Mouse (Mus musculus) kidney, embryonic 14.5 days (tissue): Measurements from ENCODE around the gene Filip1. TPM values are rescaled to one million over a fixed set of nuclear protein-coding genes. Genes with fewer than 3 reads are reported as not detected.
A peak's percentile ranks its signal among the peaks of the same experiment; 100 is the strongest.

Experiments
- ATAC-seq: fragments of 200-750 bp; cut with Nextera tagmentation; 2 replicates; pipeline ENCODE4 v1.8.0; 2017; ENCODE audit warnings: moderate number of reproducible peaks, mild to moderate bottlenecking, moderate TSS enrichment, moderate library complexity; ENCODE audit not compliant: low FRiP score, low TSS enrichment
- H3K27ac ChIP-seq: fragments of 300-500 bp; sonication (generic); 2 replicates; pipeline ENCODE4 v1.5.1; 2014; ENCODE audit warnings: low read depth, mild to moderate bottlenecking, low read length, moderate library complexity, mixed read lengths
- H3K27me3 ChIP-seq: fragments of 300-500 bp; sonication (generic); 2 replicates; pipeline ENCODE4 v1.6.1; 2014; ENCODE audit warnings: mild to moderate bottlenecking, low read length; ENCODE audit not compliant: control insufficient read depth, insufficient read depth
- H3K36me3 ChIP-seq: fragments of 300-500 bp; sonication (generic); 2 replicates; pipeline ENCODE4 v1.6.1; 2014; ENCODE audit warnings: low read length, mixed read lengths; ENCODE audit not compliant: control insufficient read depth, insufficient read depth
- H3K4me1 ChIP-seq: fragments of 300-500 bp; sonication (generic); 2 replicates; pipeline ENCODE4 v1.6.1; 2014; ENCODE audit warnings: low read length, mixed read lengths; ENCODE audit not compliant: control insufficient read depth, insufficient read depth
- H3K4me2 ChIP-seq: fragments of 300-500 bp; sonication (generic); replicated peaks from 2 replicates; pipeline ENCODE4 v1.6.1; 2014; ENCODE audit warnings: low read depth, mild to moderate bottlenecking, low read length
- H3K4me3 ChIP-seq: fragments of 300-500 bp; sonication (generic); 2 replicates; pipeline ENCODE4 v1.5.1; 2014; ENCODE audit warnings: mild to moderate bottlenecking, low read length
- H3K9ac ChIP-seq: fragments of 300-500 bp; sonication (generic); 2 replicates; pipeline ENCODE4 v1.6.1; 2014; ENCODE audit warnings: low read depth, mild to moderate bottlenecking, low read length, moderate library complexity
- H3K9me3 ChIP-seq: fragments of 300-500 bp; sonication (generic); 2 replicates; pipeline ENCODE4 v1.6.1; 2016; ENCODE audit warnings: low read length; ENCODE audit not compliant: control insufficient read depth
- WGBS: fragments of 180-500 bp; shearing (Covaris S2); extraction: QIAGEN DNeasy Blood & Tissue Kit; methylation state at CpG from one replicate; pipeline ENCODE4 v1.1.7; 2014; 5-methylcytosine and 5-hydroxymethylcytosine counted together
- polyA plus RNA-seq: library from polyadenylated mRNA; unstranded; fragments of >200 nt; fragmentation: Nextera tagmentation; extraction: Ambion mirVana; gene quantifications from 2 replicates; pipeline ENCODE4 v1.2.1, GENCODE M21; 2014

Filip1 gene
- polyA plus RNA-seq, 1 experiment from 2014 or later, result 4.5 TPM

- 76% methylated on average over 4 of the region's 4 CpGs for WGBS
- H3K27ac ChIP-seq, result no peak overlapping the region
- H3K4me1 ChIP-seq, result no peaks in the 10 kb centered on the region
- H3K9ac ChIP-seq, result no peak overlapping the region
- 0 out of 2 replicates have a peak, but pooled peaks cover 4% of the 10 kb centered on the region for H3K9me3 ChIP-seq
- no peak overlapping the region for H3K4me2 ChIP-seq
- H3K36me3 ChIP-seq, result no peaks in the 10 kb centered on the region
- ATAC-seq, result no peak
- H3K27me3 ChIP-seq, result no peaks in the 10 kb centered on the region
- H3K4me3 ChIP-seq, result no peak overlapping the region
Observed at GRCm38 (mm10) chr9:79823438-79823837, 189.2 kb downstream of the Filip1 start.

DNA sequence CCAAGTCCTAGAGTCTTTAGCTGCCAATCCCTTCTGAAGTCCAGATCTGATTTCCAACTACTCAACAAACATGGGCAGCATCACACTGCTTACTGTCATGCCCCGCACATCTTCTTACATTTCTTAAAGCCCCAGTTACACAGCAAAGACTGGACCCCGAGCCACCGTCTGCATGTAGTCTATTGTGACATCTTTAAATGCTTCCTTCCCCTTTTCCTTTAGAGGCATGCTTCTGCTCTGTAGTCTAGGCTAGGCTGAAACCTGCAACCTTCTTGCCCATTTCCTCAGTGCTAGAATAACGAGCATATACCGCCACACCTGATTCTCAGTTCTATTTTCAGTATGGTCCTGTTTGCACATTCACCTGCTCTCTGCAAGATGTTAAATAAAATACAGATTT lies 196.2 kb downstream of the Filip1 start:
- H3K9ac ChIP-seq, result no peak overlapping the region
- 88% methylated on average over 5 of the region's 5 CpGs for WGBS
- no peak overlapping the region for H3K4me2 ChIP-seq
- H3K27ac ChIP-seq, result no peak overlapping the region
- H3K4me1 ChIP-seq, result no peaks in the 10 kb centered on the region
- H3K9me3 ChIP-seq, result 0 out of 2 replicates have a peak, but pooled peaks cover 8% of the 10 kb centered on the region
- no peaks in the 10 kb centered on the region for H3K27me3 ChIP-seq
- no peaks in the 10 kb centered on the region for H3K36me3 ChIP-seq
- no peak for ATAC-seq
- no peak overlapping the region for H3K4me3 ChIP-seq

DNA sequence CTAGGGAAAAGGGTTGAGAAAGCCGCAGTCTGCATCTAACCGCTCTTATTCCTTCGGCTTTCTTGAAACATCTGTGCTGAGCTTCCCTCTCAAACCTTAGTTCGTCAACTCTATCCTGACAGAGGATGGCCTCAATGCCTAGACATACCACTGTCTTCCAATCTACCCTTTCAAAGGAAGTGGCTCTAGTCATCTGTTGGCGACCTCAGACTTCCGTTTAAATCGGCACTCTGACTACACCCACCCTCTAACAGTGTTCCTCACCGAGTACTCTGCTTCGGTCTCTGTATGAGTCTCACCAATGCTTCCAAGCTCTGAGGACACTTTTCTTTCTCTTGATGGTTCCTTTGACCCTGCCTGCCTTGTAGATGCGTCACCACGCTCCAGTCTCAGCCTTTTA lies 196.6 kb downstream of the Filip1 start:
- Histone ChIP-seq H3K27me3 (no peaks in the 10 kb centered on the region), H3K4me2 (no peak overlapping the region), H3K4me3 (no peak overlapping the region), H3K27ac (no peak overlapping the region), H3K9me3 (0 out of 2 replicates have a peak, but pooled peaks cover 8% of the 10 kb centered on the region), H3K9ac (no peak overlapping the region), H3K36me3 (no peaks in the 10 kb centered on the region), H3K4me1 (no peaks in the 10 kb centered on the region)
- 91% methylated on average over 11 of the region's 11 CpGs for WGBS
- ATAC-seq, result no peak

DNA sequence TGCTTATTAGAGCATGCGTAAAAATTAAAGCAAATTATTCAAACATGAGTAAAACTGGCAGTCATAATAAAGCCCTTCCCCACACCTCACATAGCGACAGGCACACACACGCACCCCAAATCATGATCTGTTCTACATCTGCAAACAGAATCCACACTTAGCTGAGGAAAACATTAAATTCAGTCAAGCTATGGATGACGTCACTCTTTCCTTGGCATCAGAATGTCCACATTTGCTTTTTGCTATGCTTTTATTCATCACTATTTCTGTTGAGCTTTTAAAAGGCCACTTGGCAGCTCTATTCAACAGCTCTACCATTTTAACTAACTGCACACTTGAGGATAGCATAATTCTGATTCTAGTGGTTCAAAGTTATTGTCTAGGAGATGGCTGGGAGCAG lies 198.1 kb downstream of the Filip1 start:
- no peaks in the 10 kb centered on the region for H3K4me1 ChIP-seq
- WGBS, result 92% methylated on average over 4 of the region's 4 CpGs
- H3K9me3 ChIP-seq, result 0 out of 2 replicates have a peak, but pooled peaks cover 8% of the 10 kb centered on the region
- H3K27ac ChIP-seq, result no peak overlapping the region
- H3K4me3 ChIP-seq, result no peak overlapping the region
- no peak overlapping the region for H3K9ac ChIP-seq
- H3K4me2 ChIP-seq, result no peak overlapping the region
- no peak for ATAC-seq
- no peaks in the 10 kb centered on the region for H3K36me3 ChIP-seq
- no peaks in the 10 kb centered on the region for H3K27me3 ChIP-seq

DNA sequence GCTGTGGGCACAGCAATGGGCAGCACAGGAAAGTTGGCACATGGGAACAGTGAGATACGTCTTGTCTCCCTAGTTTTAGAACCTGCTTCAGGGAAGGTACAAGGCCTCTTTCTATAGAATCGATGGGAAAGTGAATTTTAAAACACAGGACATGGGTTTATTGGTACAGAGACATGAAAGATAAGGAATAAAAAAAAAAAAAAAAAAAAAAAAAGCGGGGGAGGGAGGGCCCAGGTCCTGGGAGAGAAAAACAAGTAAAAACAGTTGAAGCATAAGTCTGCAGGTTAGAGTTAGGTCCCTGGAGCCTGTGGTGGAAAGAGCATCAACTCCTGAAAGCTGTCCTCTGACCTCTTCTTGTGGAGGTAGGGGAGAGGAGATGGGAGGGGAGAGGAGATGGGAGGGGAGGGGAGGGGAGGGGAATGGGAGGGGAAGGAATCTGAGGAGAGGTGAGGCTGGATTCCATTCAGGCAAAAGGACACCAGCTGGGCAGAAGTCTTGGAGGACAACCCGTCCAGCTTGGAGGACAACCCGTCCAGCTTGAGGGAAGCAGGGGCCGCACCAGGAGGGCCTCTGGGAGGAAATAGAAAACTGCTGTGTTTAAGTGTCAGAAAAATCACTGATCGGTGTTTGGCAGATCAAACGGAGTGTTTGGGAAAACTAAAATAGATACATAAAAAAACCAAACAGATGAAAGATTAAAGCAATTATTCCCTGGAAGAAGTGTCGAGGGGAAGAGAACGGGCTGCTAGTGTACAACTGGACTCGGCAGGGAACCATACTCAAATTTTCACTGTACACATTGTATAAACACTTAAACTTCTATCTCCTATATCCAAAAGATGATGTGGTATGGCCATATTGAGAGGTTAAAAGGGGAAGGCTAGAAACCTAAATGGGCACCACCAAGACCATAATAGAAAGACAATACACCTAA lies 201.4 kb downstream of the Filip1 start:
- no peak for ATAC-seq
- WGBS, result 86% methylated on average over 10 of the region's 11 CpGs
- Histone ChIP-seq H3K9ac (no peak overlapping the region), H3K36me3 (no peaks in the 10 kb centered on the region), H3K27ac (no peak overlapping the region), H3K9me3 (no peaks in the 10 kb centered on the region), H3K4me3 (no peak overlapping the region), H3K4me1 (no peaks in the 10 kb centered on the region), H3K27me3 (no peaks in the 10 kb centered on the region), H3K4me2 (no peak overlapping the region)

- H3K4me3 ChIP-seq, result no peak overlapping the region
- no peak for ATAC-seq
- no peaks in the 10 kb centered on the region for H3K4me1 ChIP-seq
- no peak overlapping the region for H3K4me2 ChIP-seq
- H3K27ac ChIP-seq, result no peak overlapping the region
- no peak overlapping the region for H3K9ac ChIP-seq
- 67% methylated on average over 3 of the region's 3 CpGs for WGBS
- H3K27me3 ChIP-seq, result no peaks in the 10 kb centered on the region
- H3K36me3 ChIP-seq, result no peaks in the 10 kb centered on the region
- H3K9me3 ChIP-seq, result no peaks in the 10 kb centered on the region
Observed at GRCm38 (mm10) chr9:79810534-79810933, 202.1 kb downstream of the Filip1 start.

DNA sequence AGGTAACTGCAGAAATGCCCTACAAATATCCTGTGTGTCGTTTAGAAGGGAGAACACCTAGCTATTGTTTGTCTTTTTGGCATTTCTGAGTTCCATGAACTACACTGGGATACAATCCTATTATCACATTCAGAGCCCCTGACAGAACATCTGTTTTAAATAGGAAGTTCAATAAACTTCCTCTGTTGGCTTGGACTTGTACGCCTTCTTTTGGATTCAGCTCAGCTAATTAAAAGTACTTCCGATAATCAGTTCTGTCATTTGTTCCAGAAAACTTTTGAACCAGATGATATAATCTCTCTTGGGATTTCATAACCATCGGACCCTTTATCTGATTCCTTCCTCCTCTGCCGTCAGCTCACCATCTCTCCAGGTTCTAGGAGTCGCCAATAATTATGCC lies 203.2 kb downstream of the Filip1 start:
- Histone ChIP-seq H3K27me3 (no peaks in the 10 kb centered on the region), H3K27ac (no peak overlapping the region), H3K9me3 (no peaks in the 10 kb centered on the region), H3K9ac (no peak overlapping the region), H3K4me2 (no peak overlapping the region), H3K36me3 (no peaks in the 10 kb centered on the region), H3K4me1 (no peaks in the 10 kb centered on the region), H3K4me3 (no peak overlapping the region)
- ATAC-seq, result no peak
- 68% methylated on average over 6 of the region's 6 CpGs for WGBS

GRCm38 (mm10) chr9:79807178-79807577 lies 205.5 kb downstream of the Filip1 start:
- H3K4me3 ChIP-seq, result no peak overlapping the region
- H3K27me3 ChIP-seq, result no peaks in the 10 kb centered on the region
- no peaks in the 10 kb centered on the region for H3K36me3 ChIP-seq
- 42% methylated on average over 4 of the region's 4 CpGs for WGBS
- H3K4me2 ChIP-seq, result no peak overlapping the region
- ATAC-seq, result no peak
- no peaks in the 10 kb centered on the region for H3K9me3 ChIP-seq
- no peak overlapping the region for H3K9ac ChIP-seq
- H3K4me1 ChIP-seq, result no peaks in the 10 kb centered on the region
- H3K27ac ChIP-seq, result no peak overlapping the region

GRCm38 (mm10) chr9:79806317-79807075 lies 206.2 kb downstream of the Filip1 start:
- Histone ChIP-seq H3K4me2 (no peak overlapping the region), H3K27ac (no peak overlapping the region), H3K9ac (no peak overlapping the region), H3K9me3 (no peaks in the 10 kb centered on the region), H3K4me3 (no peak overlapping the region), H3K4me1 (no peaks in the 10 kb centered on the region), H3K27me3 (no peaks in the 10 kb centered on the region), H3K36me3 (no peaks in the 10 kb centered on the region)
- WGBS, result 36% methylated on average over 12 of the region's 12 CpGs
- 0 out of 2 replicates have a peak, but pooled peaks have one; percentile 20 for ATAC-seq
